Mouse (Mus musculus) left cerebral cortex, postnatal 14 days (tissue): Measurements from ENCODE around the gene Krt87. TPM values are rescaled to one million over a fixed set of nuclear protein-coding genes. Genes with fewer than 3 reads are reported as not detected.

Experiments used
- total RNA-seq, 2 experiments: library from RNA; stranded (reverse); gene quantifications; 2 replicates each; pipeline ENCODE4 v1.2.3; 2021

The Krt87 gene
- total RNA-seq, 2 experiments from 2014 or later, result 0.15 TPM; not detected in 1

Other genes starting within 250 kb of the Krt87 start
- gene Grasp, start 214.6 kb downstream of the Krt87 start, total RNA-seq, result 10 to 100 TPM; 58.2 to 67.1 TPM
- 10 to 100 TPM; 65.6 to 78.4 TPM for gene Nr4a1, start 184.5 kb downstream of the Krt87 start, total RNA-seq
- 10 to 100 TPM; 38.5 to 43.2 TPM for gene Atg101, start 154.5 kb downstream of the Krt87 start, total RNA-seq
- under 1 TPM; 0.24 to 0.49 TPM for gene 6030408B16Rik, start 145.6 kb downstream of the Krt87 start, total RNA-seq
- 1 to 10 TPM; 1.6 to 1.9 TPM for gene Krt80, start 68.6 kb downstream of the Krt87 start, total RNA-seq
- gene Krt7, start 27.8 kb downstream of the Krt87 start, total RNA-seq, result under 1 TPM; 0.22 to 0.30 TPM
- gene Krt88, start 8.9 kb upstream of the Krt87 start, total RNA-seq, result not detected
- gene Krt81, start 24.9 kb upstream of the Krt87 start, total RNA-seq, result not detected
- not detected for gene Krt86, start 34.7 kb upstream of the Krt87 start, total RNA-seq
- gene Krt83, start 52.7 kb upstream of the Krt87 start, total RNA-seq, result not detected
- gene Gm49425, start 78.5 kb upstream of the Krt87 start, total RNA-seq, result not detected
- gene Krt84, start 94.0 kb upstream of the Krt87 start, total RNA-seq, result not detected
- gene Krt82, start 111.9 kb upstream of the Krt87 start, total RNA-seq, result not detected
- gene Krt90, start 124.1 kb upstream of the Krt87 start, total RNA-seq, result not detected
- gene Krt75, start 135.1 kb upstream of the Krt87 start, total RNA-seq, result not detected
- not detected for gene Gm5414, start 189.4 kb upstream of the Krt87 start, total RNA-seq
- not detected for gene Gm5478, start 208.6 kb upstream of the Krt87 start, total RNA-seq
- gene Krt6b, start 241.5 kb upstream of the Krt87 start, total RNA-seq, result not detected